Mouse (Mus musculus) spleen, postnatal 36 days (tissue): ENCODE measurements around the gene Ftl1.

ENCODE experiments used
- DNase-seq, 2 experiments: peaks; one replicate each; pipeline ENCODE4 v3.0.0; 2022; ENCODE audit warnings: low spot score in 2 of 2, mixed read lengths in 1 of 2

Gene Ftl1

DNA sequence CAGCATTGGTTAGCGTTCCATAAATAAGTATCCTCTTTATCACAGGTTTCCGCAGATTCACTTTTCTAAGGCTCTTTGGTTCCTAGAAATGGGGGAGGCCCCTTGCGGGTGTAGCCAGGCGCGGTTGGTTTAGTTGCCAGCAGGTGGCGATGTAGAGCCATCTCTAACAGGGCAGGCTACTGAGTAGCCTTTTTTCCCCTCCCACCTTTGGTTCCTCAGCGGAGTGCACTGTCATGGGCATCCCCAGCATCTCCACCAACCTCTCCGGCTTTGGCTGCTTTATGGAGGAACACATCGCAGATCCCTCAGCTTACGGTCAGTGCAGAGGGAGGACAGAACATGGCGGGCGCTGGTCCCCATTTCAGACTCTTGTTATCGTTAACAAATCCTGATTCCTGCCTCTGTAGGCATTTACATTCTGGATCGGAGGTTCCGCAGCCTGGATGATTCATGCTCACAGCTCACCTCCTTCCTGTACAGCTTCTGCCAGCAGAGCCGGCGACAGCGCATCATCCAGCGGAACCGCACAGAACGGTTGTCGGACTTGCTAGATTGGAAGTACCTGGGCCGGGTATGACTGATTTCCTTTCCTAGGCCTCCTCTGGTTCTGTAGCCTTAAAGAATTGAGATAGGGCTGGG, 8.2 kb downstream of the Ftl1 start:
- peak; percentile 79 for DNase-seq

DNA sequence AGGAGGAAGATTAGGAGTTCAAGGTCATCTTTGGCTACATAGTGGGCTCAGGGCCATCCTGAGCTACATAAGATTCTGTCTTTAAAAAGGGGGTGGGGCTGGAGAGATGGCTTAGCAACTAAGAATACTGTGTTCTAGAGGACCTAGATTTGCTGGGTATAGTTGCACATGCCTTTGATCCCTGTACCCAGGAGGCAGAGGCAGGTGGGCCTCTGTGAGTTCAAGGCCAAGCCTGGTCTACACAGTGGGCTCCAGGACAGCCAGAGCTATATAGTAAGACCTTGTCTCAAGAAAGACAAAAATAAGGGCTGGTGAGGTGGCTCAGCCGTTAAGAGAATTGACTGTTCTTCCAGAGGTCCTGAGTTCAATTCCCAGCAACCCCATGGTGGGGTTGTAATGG, 9.7 kb downstream of the Ftl1 start:
- no peak for DNase-seq

DNA sequence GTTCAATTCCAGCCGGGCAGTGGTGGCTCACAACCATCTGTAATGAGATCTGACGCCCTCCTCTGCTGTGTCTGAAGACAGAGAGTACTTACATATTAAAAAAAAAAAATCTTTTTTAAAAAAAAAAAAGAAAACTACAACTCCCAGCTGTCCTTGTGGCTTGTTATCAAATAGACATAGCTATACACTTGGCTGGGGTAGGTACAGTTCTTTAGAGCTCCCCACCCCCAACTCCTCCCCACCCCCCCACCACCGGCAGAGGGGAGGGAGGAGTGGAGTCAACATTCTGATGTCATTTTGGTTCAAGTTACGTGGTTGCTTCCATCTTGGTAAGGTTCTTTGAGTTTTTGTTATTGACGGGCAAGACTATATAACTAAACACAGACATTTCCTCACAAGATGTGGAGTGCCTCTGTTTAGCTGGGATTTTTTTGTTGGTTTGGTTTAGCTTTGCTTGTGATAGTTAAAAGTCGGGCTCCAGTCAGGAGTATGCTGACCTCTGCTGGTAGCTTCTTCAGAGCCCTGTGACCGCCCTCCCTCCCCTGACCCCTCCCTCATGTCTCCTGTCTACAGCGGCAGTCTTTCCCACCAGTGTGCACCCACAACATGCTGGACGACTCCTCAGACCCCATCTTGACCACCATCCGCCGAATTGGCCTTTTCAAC, 12.2 kb downstream of the Ftl1 start:
- DNase-seq: no peak

DNA sequence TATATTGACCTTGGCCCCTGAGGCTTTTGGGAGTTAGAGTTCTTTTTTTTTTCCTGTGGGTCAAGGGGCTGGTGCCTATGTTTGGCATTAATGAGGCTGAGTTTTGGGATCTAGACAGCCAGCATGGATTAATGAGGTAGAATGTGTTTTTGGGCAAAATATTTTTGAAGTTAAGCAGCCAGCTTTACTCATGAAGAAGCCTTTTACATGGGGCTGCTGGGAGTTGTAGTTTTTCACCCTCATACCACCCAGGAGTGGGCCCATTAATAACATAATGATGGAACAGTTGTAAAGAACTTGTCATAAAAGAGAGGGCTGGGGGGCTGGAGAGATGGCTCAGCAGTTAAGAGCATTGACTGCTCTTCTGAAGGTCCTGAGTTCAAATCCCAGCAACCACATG, 13.1 kb downstream of the Ftl1 start:
- no peak for DNase-seq

DNA sequence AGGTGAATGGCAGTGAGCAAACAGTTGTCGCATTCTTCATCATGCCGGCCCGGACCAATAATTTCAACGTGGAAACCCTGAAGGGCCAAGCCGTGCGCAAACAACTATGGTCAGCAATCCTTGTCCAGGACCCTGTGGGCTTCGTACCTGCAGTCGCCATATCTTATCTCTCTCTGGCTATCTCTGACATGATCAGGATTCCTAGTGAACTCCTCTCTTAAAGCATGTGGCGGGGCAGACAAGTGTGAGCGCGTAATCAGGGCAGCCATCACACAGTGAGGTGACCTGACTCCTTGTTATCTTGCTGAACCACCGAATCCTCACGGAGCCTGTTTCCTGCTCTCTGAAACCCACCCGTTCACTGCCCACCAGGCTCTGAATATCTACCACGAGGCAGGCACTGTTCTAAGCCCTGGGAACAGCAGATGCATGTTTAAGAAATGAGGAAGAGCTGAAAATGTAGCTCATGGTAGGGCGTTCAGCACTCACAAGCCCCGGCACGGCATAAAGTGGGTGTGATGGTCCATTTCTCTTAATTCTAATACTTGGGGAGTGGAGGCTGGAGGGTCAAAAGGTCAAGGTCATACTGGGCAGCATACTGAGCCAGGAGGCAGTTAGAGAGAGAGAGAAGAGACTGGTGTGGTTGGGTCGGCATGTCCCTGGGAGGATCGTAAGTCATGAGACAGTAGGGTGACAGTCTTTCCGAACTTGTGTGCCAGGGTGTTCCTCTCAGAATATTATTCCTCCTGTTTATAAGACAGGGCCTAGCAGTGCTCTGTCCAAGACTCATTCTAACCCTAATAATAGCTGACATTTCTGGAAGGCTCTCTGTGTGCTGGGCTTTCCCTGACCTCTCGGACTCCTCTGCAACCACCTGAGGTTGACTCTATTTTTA, 15.9 kb downstream of the Ftl1 start:
- DNase-seq: no peak

DNA sequence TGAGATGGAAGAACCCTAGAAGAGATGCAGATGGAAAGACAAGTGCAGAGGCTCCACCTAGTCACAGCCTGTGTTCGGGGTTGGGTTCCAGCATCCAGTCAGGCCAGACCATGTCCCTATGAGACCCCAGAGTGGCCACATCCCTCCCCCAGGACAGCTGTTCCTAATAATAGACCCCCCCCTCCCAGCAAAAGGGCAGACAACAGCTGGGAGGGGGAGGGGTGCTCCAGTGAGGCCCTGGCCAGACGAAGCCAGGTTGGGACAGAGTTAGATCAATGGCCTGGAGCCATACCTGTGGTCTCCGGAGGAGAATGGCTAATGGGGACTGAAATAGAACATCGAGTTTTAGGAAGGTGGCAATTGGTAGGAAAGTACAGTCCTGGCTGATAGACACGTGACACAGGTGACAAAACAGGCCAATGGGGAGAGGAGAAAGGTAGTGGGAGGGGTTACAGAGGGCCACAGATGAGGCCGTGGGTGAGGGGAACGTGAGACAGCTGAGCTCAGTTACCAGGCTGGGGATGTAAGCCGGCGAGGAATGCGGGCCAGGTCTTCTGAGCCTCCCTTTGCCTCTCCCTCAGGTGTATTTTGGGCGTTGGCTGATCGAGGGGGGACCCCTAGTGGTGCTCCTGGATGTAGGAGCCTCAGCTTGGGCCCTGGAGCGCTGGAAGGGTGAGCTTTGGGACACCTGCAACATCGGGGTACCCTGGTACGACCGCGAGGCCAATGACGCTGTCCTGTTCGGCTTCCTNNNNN, 22.0 kb downstream of the Ftl1 start, which contains the start of gene Ruvbl2:
Gene Ruvbl2 (minus strand): TSS at position 576 of the 756 bp plus-strand sequence.
- no peak for DNase-seq

DNA sequence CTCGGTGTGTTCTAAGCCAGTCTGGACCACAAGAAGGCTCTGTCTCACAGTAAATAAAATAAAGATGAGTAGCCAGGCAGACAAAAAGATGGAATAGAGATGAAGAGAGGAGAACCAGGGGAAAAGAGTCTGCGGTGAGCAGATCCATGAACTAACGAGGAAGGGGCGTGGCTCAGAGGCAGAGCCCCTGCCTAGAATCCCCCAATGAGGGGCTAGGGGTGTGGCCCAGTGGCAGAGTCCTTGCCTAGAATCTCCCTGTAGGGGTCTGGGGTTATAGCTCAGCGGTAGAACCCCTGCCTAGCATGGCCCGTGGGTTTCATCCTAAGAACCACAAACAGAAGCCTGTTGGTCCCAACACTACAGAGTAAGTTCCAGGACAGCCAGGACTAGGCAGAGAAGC, 22.6 kb downstream of the Ftl1 start:
- no peak for DNase-seq

DNA sequence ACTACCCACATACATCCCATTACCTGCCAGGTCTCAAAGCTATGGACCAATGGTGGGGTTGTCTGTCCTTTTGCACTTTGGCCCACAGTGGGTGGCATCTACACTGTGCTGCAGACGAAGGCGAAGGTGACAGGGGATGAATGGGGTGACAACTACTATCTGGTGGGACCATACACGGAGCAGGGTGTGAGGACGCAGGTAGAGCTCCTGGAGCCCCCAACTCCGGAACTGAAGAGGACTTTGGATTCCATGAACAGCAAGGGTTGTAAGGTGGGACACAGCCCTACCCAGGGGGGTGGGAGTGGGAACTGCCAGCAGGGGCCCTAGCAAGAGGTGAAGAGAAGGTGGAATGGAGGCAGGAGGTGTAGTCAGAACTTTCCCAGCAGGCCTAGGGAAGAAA, 23.2 kb downstream of the Ftl1 start:
- DNase-seq: no peak

DNA sequence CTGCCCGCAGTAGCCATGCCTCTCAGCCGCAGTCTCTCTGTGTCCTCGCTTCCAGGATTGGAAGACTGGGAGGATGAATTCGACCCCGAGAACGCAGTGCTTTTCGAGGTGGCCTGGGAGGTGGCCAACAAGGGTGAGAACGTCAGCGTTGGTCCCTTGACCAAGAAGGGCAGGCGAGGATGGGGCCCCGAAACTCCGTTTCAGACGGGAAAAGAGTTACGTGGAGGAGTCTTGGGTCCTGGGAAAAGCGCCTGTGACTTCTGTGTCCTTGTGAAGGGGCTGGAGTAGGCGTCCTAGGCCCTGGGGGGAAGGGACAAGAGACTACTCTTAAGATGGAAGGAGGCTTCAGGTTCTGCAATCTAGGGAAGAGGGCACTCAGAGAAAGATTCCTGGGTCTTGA, 24.6 kb downstream of the Ftl1 start:
- DNase-seq: no peak

DNA sequence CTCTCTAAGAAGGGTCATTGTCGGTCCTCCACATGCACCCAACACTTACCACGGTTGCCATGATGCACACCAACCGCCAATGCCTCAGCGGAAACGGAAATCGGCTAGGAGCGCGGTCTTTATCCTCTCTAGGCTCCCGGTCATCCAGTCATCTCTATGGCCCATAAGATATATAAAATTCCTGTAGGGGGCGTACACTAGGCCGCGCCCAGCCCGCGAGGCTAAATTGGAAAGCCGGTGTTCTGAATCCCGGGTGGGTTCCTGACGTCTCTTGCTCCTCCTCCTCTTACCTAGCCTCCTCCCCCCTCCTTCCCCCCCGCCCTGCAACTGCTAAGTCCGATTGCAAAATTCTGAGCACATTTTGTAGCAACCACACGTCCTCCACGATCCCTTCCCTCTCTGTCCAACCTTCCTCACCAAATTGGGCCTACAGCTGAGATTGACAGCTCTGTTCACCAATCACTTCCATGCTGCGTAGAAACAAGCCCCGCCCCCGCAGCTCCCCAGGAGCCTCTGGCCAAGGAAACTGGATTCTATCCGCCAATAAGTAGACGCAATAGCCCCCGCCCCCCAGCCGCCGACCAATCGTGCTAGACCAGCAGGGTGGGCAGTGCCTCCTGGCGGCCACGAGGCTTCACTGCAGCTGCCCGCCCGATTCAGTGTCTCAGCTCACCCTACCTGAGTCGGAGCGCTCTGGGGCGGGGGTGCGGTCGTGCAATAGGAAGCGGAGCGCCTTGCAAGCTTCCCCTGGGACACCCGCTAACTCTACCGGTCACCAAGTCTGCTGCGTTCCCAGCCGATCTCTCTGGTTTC, 25.3 kb downstream of the Ftl1 start, which contains the start of gene Gys1:
Gene Gys1 (plus strand): TSS at position 642 of the 813 bp plus-strand sequence.
- peak; percentile 100 for DNase-seq

DNA sequence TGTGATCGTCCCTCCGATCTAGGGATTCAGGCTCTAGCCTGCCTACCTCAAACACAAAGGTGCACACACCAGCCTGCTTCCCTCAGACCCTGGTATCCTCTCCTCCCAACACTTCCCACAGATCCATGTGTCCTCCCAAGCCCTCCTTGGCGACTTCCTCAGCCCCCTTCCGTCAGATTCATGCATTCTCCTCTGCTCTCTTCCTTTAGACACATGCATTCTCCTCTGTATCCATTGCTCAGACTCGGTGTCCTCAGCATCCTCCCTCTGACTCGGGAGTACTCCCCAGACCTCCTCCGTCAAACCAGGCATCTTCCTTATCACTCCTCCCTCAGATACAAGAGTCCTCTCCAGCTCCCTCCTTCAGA, 25.9 kb downstream of the Ftl1 start:
- DNase-seq: no peak

DNA sequence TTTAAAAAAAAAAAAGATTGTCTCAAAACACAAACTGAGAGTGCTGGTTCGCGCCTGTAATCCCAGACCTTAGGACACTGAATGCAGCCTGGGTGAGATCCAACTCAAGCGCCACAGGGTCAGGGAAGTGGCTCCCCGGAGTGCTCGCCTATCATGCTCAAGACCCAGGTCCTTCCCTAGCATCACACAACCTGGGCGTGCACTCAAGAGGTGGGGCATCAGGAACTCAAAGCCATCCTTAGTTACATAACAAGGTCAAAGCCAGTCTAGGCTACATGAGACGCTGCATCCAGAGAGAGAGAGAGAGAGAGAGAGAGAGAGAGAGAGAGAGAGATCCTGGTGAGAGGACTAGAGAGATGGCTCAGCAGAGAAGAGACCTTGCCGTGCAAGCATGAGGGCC, 33.1 kb downstream of the Ftl1 start:
- no peak for DNase-seq

DNA sequence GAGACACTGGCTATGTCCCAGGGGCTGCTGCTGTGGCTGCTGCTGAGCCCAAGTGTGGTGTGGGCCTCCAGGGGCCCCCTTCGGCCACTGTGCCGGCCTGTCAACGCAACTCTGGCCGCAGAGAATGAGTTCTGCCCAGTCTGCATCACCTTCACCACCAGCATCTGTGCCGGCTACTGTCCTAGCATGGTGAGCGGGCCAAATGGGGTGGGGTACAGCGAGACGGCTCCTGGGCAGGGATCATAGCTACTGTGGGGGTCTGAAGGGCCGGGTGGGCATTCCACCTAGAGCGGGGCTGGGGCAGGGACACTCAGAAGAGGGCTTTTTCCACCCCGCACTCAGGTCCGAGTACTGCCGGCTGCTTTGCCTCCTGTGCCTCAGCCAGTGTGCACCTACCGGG, 38.5 kb downstream of the Ftl1 start:
- no peak for DNase-seq

DNA sequence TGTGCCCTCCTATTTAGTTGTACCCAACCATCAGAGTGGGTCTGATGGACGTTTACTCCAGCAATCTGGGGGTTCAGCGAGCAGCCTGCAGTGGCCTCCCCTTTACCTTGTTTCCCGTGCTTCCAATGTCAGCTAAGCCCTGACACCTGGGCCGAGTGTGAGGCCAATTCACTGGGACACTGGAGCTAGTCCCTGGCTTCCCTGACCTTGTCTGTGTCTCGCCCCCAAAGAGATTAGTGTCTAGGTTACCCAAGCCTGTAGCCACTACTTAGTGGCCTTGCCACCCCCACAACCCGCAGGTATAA, 39.1 kb downstream of the Ftl1 start, which contains the start of gene Lhb:
Gene Lhb (plus strand): TSS at position 206 of the 305 bp plus-strand sequence.
- DNase-seq: no peak

DNA sequence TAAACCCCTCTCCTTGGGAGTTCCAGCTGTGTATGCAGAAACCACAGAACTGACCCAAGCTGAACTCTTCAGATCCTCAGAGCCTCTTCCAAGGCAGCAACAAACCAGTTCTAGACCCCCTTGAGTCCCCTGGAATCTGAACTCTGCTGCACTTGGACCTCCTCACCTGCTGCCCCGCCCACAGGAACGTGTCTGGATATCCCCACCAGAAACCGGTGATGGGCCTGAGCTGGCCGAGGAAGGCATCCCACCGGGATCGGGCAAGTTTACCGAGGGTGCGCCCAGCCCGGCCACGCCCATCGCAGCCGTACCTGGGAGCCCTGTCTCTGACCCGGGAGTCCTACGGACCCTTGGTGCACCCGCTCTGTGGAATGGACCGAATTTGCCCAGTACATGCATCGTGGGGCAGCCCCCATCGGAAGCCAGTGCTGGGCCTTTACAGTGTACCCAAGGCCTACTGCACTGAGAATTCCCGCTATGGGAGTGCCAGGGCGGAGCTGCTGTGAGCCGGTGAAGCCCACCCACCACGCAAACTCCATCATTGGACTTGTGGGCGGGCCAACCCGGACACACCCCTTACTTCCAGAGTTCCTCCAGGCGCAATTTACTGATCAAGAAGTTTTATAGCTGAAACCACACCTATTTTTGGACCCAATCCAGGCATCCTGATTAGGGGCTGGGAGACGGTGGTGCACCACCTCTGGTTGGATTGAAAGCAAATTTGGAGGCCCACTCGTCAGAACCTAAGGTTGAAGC, 39.6 kb downstream of the Ftl1 start:
- no peak for DNase-seq

DNA sequence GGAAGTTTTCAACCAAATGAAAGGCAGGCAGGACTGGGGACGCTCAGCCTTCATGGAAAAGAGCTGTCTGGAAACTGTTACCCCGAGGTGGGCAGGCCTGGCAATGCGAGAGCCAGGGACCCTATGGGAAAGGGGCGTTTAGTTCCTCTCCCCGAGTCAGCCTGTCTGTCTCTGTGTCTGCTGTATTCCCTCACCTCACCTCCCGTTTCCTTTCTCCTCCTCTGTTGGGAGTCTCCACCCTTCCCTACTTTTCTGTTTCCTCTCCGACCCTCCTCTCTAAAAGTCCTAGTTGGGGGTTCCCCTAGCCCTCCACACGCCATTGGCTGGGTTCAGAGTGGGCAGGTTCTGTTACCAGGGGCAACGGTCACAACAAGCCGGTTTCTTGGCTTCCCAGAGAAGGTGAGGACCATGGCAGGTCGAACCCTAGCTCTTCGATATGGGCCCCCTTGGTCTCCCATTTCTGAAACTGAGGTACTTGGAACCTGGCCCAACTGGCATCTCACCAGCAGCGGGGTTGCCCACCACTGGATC, 41.7 kb downstream of the Ftl1 start:
- DNase-seq: no peak

DNA sequence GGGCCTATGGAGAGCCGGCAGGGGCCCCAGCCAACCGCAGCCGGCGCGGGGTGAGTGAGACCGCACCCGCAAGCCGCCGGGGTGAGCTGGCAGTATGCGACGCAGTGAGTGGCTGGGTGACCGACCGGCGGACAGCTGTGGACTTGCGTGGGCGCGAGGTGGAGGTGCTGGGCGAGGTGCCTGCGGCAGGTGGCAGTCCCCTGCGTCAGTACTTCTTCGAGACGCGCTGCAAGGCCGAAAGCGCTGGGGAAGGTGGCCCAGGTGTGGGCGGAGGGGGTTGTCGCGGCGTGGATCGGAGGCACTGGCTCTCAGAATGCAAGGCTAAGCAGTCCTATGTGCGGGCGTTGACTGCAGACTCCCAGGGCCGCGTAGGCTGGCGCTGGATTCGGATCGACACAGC, 44.0 kb downstream of the Ftl1 start:
- DNase-seq: no peak

DNA sequence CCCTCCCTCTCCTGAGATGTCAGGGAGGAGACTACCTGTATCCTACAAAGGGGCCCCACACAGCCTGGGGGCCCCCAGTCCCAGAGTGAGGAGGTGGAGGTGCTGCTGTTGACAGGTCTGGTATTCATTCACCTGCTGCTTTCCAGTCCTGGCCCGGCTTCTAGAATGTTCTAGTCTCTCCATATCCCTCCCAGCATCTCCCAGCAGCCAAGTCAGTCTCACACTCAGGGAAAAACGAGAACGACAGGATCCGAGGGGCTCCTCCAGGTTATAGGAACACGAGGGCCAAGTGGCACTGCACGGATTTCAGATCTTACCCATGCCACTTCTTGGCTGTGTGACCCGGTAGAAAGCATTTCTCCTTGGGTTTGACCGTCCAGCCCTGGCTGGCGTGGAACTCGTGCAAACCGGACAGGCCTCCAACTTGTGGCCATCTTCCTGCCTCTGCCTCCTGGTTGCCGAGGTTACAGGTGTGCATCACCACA, 44.9 kb downstream of the Ftl1 start:
- DNase-seq: no peak

DNA sequence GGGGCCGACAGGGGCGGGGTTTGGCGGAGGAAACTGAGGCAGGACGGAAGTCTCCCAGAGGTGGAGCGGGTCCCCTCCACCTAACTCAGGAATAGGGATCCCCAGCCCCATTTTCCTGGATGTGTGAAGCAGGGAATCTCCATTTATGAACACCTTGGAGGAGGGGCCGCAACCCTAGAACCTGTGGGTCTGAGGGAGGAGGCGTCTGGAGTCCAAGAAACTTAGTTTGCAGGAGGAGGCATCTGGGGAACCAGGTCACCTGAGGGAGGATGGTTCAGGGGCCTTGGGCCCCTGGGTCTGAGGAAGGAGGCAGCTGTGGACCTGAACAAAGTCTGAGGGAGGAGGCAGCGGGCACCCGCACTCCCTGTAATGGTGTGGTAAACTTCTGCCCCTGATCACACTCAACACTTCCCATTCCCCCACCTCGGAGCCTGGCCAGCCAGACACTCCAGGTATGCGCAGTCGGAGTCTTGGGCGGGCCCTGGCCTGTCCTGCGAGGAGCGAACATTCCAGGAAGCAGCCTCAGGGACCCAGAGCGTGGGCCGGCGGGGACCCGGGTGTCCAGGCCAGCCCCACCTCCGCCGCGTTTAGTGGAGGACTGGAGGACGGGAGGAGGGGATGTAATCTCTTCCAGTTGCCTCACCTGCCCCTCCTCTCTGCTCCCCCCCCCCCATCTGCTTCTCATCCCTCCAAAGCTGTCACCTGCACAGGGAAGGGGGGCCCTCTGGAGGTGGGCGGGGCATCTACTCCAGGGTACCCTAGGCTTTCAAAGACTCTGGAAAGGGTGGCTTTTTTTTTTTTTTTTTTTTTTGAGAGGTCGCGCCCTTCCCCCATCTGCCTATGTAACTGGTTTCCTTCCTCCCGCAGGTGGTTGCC, 45.6 kb downstream of the Ftl1 start:
- DNase-seq: no peak
